Mouse (Mus musculus): ENCODE data around the gene Trim62. TPM values are rescaled to one million over a fixed set of nuclear protein-coding genes. Genes with fewer than 3 reads are reported as not detected.

Gene Trim62
- polyA plus RNA-seq, 1 experiment, result 0.87 TPM

GRCm38 (mm10) chr4:128895841-128896240 lies 12.5 kb downstream of the Trim62 start:
- peaks cover 33% of the 10 kb centered on the region for H3K27me3 ChIP-seq (ENCODE audit: control insufficient read depth, insufficient read depth, insufficient read length)
- H3K79me2 ChIP-seq (ENCODE audit: control insufficient read depth, insufficient read depth), result no peaks in the 10 kb centered on the region
- no peaks in the 10 kb centered on the region for H3K79me3 ChIP-seq (ENCODE audit: low read depth)
- no peak overlapping the region for H3ac ChIP-seq (ENCODE audit: control insufficient read depth, insufficient read length, low read depth)
- H3K4me3 ChIP-seq (ENCODE audit: insufficient read depth, poor library complexity, severe bottlenecking), result no peak overlapping the region
- no peak for TF ChIP-seq MAX (IDR thresholded peaks at IDR 0.05)
- no peak for TF ChIP-seq CEBPB (IDR thresholded peaks at IDR 0.05; ENCODE audit: low read depth)
- TF ChIP-seq MYOD1 (IDR thresholded peaks at IDR 0.05; ENCODE audit: control insufficient read depth, insufficient read length, low read depth), result no peak
- no peak for TF ChIP-seq USF1 (IDR thresholded peaks at IDR 0.05; ENCODE audit: low read depth)
- no peak for TF ChIP-seq CTCF (IDR thresholded peaks at IDR 0.05; ENCODE audit: control insufficient read depth, insufficient read depth, insufficient read length)
- TF ChIP-seq MYOG (IDR thresholded peaks at IDR 0.05; ENCODE audit: control insufficient read depth, extremely low read depth, insufficient read length), result no peak
- TF ChIP-seq FOSL1 (IDR thresholded peaks at IDR 0.05; ENCODE audit: insufficient read depth, low read length, poor library complexity, severe bottlenecking), result no peak
- no peaks in the 10 kb centered on the region for H3K36me3 ChIP-seq (ENCODE audit: control insufficient read depth, insufficient read depth)

DNA sequence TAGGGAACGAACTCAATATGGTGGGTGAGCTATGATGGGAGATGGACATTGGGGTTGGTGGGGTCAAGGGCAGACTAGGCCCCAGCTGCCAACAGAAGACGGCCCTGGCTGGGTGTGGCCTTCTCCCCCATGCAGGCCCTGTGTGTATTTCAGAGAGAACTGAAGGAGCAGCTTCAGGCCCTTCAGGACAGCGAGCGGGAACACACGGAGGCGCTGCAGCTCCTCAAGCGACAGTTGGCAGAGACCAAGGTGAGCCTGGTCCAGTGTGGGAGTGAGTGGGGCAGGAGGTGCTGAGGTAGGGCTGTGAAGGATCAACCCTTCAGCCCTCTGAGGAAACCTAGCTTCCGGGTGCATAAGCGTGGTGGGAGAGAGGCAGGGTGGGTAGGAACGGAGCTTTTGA lies 13.3 kb downstream of the Trim62 start:
- Histone ChIP-seq H3K27me3 (ENCODE audit: control insufficient read depth, insufficient read depth, insufficient read length) (peaks cover 33% of the 10 kb centered on the region), H3K79me3 (ENCODE audit: low read depth) (no peaks in the 10 kb centered on the region), H3ac (ENCODE audit: control insufficient read depth, insufficient read length, low read depth) (no peak overlapping the region), H3K36me3 (ENCODE audit: control insufficient read depth, insufficient read depth) (no peaks in the 10 kb centered on the region), H3K4me3 (ENCODE audit: insufficient read depth, poor library complexity, severe bottlenecking) (no peak overlapping the region), H3K79me2 (ENCODE audit: control insufficient read depth, insufficient read depth) (no peaks in the 10 kb centered on the region)
- TF ChIP-seq FOSL1 (IDR thresholded peaks at IDR 0.05; ENCODE audit: insufficient read depth, low read length, poor library complexity, severe bottlenecking), result no peak
- no peak for TF ChIP-seq CTCF (IDR thresholded peaks at IDR 0.05; ENCODE audit: control insufficient read depth, insufficient read depth, insufficient read length)
- TF ChIP-seq MAX (IDR thresholded peaks at IDR 0.05), result no peak
- no peak for TF ChIP-seq MYOG (IDR thresholded peaks at IDR 0.05; ENCODE audit: control insufficient read depth, extremely low read depth, insufficient read length)
- no peak for TF ChIP-seq CEBPB (IDR thresholded peaks at IDR 0.05; ENCODE audit: low read depth)

- TF ChIP-seq USF1 (IDR thresholded peaks at IDR 0.05; ENCODE audit: low read depth) (no peak), MYOG (IDR thresholded peaks at IDR 0.05; ENCODE audit: control insufficient read depth, extremely low read depth, insufficient read length) (no peak), CTCF (IDR thresholded peaks at IDR 0.05; ENCODE audit: control insufficient read depth, insufficient read depth, insufficient read length) (no peak), MAX (IDR thresholded peaks at IDR 0.05) (no peak), FOSL1 (IDR thresholded peaks at IDR 0.05; ENCODE audit: insufficient read depth, low read length, poor library complexity, severe bottlenecking) (no peak), CEBPB (IDR thresholded peaks at IDR 0.05; ENCODE audit: low read depth) (no peak), MYOD1 (IDR thresholded peaks at IDR 0.05; ENCODE audit: control insufficient read depth, insufficient read length, low read depth) (no peak)
- H3K36me3 ChIP-seq (ENCODE audit: control insufficient read depth, insufficient read depth), result no peaks in the 10 kb centered on the region
These were observed 14.6 kb downstream of the Trim62 start for GRCm38 (mm10) chr4:128897911-128898421.

DNA sequence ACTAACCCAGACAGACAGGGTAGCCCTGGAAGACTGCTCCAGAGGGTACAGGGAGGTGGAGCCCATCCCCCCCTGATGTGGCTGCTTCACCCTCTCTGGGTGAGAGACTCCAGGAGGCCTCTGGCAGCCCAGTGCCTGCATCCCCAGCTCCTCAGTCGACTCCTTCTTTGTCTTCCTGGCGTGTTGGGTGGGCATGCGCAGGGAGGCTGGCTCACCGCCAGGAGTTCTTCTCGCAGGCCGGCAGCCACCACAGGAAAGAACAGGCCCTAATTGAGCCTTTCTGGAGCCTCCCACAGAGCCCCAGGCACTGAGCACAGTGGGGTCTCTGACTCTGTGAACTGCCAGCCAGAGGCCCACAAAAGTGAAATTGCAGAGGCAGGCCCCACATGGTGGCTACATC lies 16.0 kb downstream of the Trim62 start:
- TF ChIP-seq MYOD1 (IDR thresholded peaks at IDR 0.05; ENCODE audit: control insufficient read depth, insufficient read length, low read depth) (no peak), MYOG (IDR thresholded peaks at IDR 0.05; ENCODE audit: control insufficient read depth, extremely low read depth, insufficient read length) (no peak), USF1 (IDR thresholded peaks at IDR 0.05; ENCODE audit: low read depth) (no peak), CTCF (IDR thresholded peaks at IDR 0.05; ENCODE audit: control insufficient read depth, insufficient read depth, insufficient read length) (no peak), MAX (IDR thresholded peaks at IDR 0.05) (no peak), CEBPB (IDR thresholded peaks at IDR 0.05; ENCODE audit: low read depth) (no peak), FOSL1 (IDR thresholded peaks at IDR 0.05; ENCODE audit: insufficient read depth, low read length, poor library complexity, severe bottlenecking) (no peak)
- Histone ChIP-seq H3K4me3 (ENCODE audit: insufficient read depth, poor library complexity, severe bottlenecking) (no peak overlapping the region), H3K36me3 (ENCODE audit: control insufficient read depth, insufficient read depth) (no peaks in the 10 kb centered on the region), H3ac (ENCODE audit: control insufficient read depth, insufficient read length, low read depth) (no peak overlapping the region), H3K27me3 (ENCODE audit: control insufficient read depth, insufficient read depth, insufficient read length) (peaks cover 21% of the 10 kb centered on the region), H3K79me3 (ENCODE audit: low read depth) (no peaks in the 10 kb centered on the region), H3K79me2 (ENCODE audit: control insufficient read depth, insufficient read depth) (no peaks in the 10 kb centered on the region)

More at GRCm38 (mm10) chr4:128897911-128898421, 14.6 kb downstream of the Trim62 start:
- Histone ChIP-seq H3K27me3 (ENCODE audit: control insufficient read depth, insufficient read depth, insufficient read length) (peaks cover 30% of the 10 kb centered on the region), H3K4me3 (ENCODE audit: insufficient read depth, poor library complexity, severe bottlenecking) (no peak overlapping the region), H3ac (ENCODE audit: control insufficient read depth, insufficient read length, low read depth) (no peak overlapping the region), H3K79me2 (ENCODE audit: control insufficient read depth, insufficient read depth) (no peaks in the 10 kb centered on the region), H3K79me3 (ENCODE audit: low read depth) (no peaks in the 10 kb centered on the region)

- Histone ChIP-seq H3K79me2 (ENCODE audit: control insufficient read depth, insufficient read depth) (no peaks in the 10 kb centered on the region), H3K27me3 (ENCODE audit: control insufficient read depth, insufficient read depth, insufficient read length) (peaks cover 12% of the 10 kb centered on the region), H3ac (ENCODE audit: control insufficient read depth, insufficient read length, low read depth) (no peak overlapping the region), H3K36me3 (ENCODE audit: control insufficient read depth, insufficient read depth) (no peaks in the 10 kb centered on the region), H3K79me3 (ENCODE audit: low read depth) (no peaks in the 10 kb centered on the region), H3K4me3 (ENCODE audit: insufficient read depth, poor library complexity, severe bottlenecking) (no peak overlapping the region)
- TF ChIP-seq MAX (IDR thresholded peaks at IDR 0.05), result no peak
- no peak for TF ChIP-seq FOSL1 (IDR thresholded peaks at IDR 0.05; ENCODE audit: insufficient read depth, low read length, poor library complexity, severe bottlenecking)
- no peak for TF ChIP-seq USF1 (IDR thresholded peaks at IDR 0.05; ENCODE audit: low read depth)
- TF ChIP-seq MYOD1 (IDR thresholded peaks at IDR 0.05; ENCODE audit: control insufficient read depth, insufficient read length, low read depth), result no peak
- no peak for TF ChIP-seq CEBPB (IDR thresholded peaks at IDR 0.05; ENCODE audit: low read depth)
- no peak for TF ChIP-seq CTCF (IDR thresholded peaks at IDR 0.05; ENCODE audit: control insufficient read depth, insufficient read depth, insufficient read length)
- no peak for TF ChIP-seq MYOG (IDR thresholded peaks at IDR 0.05; ENCODE audit: control insufficient read depth, extremely low read depth, insufficient read length)
These were observed 17.1 kb downstream of the Trim62 start for GRCm38 (mm10) chr4:128900484-128900883.

- no peaks in the 10 kb centered on the region for H3K79me3 ChIP-seq (ENCODE audit: low read depth)
- no peaks in the 10 kb centered on the region for H3K79me2 ChIP-seq (ENCODE audit: control insufficient read depth, insufficient read depth)
- peaks cover 6% of the 10 kb centered on the region for H3K27me3 ChIP-seq (ENCODE audit: control insufficient read depth, insufficient read depth, insufficient read length)
- no peaks in the 10 kb centered on the region for H3K36me3 ChIP-seq (ENCODE audit: control insufficient read depth, insufficient read depth)
- TF ChIP-seq MYOD1 (IDR thresholded peaks at IDR 0.05; ENCODE audit: control insufficient read depth, insufficient read length, low read depth) (no peak), FOSL1 (IDR thresholded peaks at IDR 0.05; ENCODE audit: insufficient read depth, low read length, poor library complexity, severe bottlenecking) (no peak), MAX (IDR thresholded peaks at IDR 0.05) (no peak), CEBPB (IDR thresholded peaks at IDR 0.05; ENCODE audit: low read depth) (no peak)
- H3ac ChIP-seq (ENCODE audit: control insufficient read depth, insufficient read length, low read depth), result no peak overlapping the region
- no peak overlapping the region for H3K4me3 ChIP-seq (ENCODE audit: insufficient read depth, poor library complexity, severe bottlenecking)
These were observed 19.0 kb downstream of the Trim62 start for GRCm38 (mm10) chr4:128902390-128902789.
